Mouse (Mus musculus): ENCODE measurements around the gene Arhgef25. TPM values are rescaled to one million over a fixed set of nuclear protein-coding genes. Genes with fewer than 3 reads are reported as not detected.

Arhgef25 gene
- total RNA-seq, 2 experiments from 2014 or later, result 65.2 to 69.1 TPM

DNA sequence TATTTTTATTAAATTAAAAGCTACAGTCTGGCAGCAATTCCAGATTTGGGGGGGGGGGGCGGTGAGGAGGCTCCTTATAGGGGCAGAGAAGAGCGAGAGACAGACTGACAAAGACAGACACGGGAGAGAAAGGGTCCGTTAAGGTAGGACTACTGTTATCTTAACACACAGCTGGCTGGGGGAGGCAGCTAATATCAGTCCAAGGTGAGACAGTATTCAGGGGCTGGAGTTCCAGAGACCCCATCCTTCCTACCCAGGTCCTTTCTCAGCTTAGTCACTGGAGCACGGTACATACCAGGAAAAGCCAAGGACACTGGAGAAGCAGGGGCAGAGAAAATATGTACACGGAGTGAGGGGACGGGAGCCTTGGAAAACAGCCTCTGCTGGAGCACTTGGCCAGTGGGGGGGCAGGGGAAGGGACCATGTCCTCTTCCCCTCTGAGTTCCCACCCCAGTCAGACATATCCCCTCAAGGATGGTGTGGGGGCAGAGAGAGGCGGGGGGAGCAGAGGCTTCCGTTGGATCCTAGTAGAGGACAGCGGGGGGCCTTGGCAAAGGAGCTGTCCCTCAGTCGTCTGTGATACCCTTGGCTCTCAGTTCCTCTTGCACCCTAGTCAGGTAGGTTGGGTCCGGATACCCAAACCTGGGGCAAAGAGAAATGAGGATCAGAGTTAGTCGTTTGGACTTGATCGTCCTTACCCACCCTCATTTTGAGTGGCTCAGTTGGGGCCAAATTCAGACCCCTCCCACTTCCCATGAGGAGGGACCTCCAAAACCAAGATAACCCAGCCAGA is 711 bp upstream of the Arhgef25 start:
- no peak for DNase-seq (ENCODE audit: extremely low spot score in 1 of 2, low spot score in 2 of 2)
- intact Hi-C loops (cut with DNase I), result no loop called here

DNA sequence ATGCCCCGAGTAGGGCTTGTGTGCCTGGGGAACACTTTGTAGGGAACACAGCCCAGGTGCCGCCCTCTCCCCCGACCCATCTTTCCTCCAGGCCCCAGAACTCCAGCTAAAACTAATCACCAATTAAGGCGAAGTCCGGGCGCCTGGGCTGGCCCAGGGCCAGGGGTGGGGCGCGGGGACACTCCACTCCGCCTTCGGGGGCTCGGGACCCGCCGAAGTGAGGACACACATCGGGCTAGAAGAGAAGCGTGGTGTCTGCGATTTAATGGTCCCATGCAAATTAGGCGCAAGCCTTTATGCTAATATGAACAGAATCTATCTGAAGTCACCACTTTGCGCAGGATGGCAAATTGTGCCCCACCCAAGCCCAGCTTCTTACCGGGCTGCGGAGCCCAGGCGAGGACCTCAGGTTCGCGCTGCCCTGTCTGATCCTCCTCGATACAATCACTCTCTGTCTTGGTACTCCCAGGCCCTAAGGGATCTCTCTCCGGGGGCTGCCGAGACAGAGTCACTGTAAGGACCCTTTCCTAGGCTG is 700 bp downstream of the Arhgef25 start:
- intact Hi-C loops (cut with DNase I), result no loop called here
- DNase-seq (ENCODE audit: extremely low spot score in 1 of 2, low spot score in 2 of 2), result peak in 1 of 2 experiments; percentile 62

DNA sequence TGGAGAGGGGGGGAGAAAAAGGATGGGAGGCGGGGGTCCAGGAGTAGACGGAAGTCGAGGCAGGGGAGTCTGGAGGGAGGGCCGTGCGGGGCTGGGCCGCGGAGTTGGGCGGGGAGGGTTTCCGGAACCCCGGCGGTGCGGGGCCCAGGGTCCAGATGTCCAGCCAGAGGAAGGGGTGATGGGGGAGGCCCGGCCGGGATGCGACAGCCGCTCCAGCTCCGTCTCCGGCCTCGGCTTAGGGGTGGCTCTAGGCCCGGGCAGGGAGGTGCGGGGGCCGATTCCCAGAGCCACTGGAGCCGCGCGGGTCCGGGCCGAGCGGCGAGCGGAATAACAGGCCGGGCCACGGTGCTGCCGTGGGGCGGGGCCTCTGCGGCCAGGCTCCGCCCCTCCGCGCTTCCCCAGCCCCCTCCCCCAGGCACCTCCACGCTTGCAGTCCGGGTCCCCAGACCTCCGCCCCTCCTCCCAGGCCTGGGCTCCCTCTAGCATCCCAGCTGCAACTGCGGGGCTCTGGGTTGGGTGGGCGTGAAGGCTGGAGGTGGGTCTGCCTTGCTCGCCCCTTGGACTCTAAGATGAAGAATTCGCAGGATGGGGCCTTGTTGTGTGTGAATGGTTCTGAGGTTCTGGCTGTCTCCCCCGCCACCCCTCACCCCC is 1.3 kb downstream of the Arhgef25 start:
- DNase-seq (ENCODE audit: extremely low spot score in 1 of 2, low spot score in 2 of 2), result peak; percentile 34 to 80
- intact Hi-C loops (cut with DNase I), result no loop called here

DNA sequence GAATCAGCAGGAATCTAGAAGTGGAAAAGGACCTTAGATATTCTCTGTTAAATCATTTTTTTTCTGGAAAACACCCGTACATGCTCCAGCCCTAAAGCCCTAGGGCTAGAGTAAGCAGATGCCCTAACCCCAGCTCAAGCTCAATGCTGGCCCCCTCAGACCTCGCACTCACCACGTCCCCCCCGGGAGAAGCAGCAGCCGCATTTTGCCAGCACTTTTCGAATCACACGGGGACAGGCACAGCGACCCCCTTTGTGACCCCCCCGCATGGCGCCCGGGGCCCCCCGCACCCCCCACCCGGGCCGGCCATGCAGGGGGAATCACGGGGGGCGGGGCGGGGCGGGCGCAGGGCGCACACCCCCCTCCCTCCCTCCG is 1.8 kb downstream of the Arhgef25 start:
- intact Hi-C loops (cut with DNase I), result no loop called here
- DNase-seq (ENCODE audit: extremely low spot score in 1 of 2, low spot score in 2 of 2), result no peak

DNA sequence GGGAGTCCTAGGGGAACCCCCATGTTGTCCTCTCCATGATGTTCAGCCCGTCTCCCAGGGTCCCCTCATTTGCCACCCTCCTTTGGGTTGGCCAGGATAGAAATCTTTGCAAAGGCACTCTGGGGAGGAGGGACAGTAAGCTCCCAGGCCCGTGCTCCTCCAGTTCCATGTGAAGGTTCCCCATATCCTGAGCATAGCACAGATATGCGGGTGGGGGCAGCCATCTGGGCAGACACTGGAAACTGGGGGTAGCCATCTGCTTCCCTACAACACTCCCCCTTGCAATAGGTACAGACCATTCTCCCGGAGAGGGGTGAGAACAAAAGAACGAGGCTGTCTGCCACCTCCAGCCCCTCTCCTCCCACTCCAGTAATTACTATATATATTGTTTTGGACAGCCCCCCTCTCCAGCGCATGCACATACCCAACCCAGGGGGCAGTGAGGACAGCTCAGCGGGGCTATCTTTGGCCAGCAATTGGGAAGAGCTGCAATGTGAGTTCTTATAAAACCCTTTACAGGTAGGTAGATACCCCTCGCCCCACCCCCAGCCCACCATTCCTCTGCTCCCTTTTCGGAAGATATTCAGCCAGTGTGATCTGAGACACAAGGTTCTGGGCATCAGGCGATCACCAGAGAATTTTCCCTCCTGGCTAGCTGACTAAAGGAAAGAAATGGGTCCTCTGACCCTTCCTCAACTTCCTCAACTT is 2.4 kb downstream of the Arhgef25 start:
- peak; percentile 52 to 55 for DNase-seq (ENCODE audit: extremely low spot score in 1 of 2, low spot score in 2 of 2)
- intact Hi-C loops (cut with DNase I), result no loop called here

DNA sequence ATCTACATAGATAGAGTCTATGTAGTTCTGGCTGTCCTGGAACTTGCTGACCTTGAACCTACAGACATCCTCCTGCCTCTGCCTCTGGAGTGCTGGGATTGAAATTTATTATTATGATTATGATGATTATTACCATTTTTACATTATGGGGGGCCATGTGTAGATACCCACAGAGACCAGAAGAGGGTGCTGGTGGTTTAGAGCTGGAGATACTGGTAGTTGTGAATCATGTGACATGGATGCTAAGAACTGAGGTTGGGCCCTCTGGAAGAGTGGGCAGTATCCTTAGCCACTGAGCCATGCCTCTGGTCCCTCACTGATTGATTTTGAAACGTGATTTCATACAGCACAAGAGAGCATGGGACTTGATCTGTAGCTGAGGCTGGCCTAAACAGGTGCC is 3.4 kb downstream of the Arhgef25 start:
- no peak for DNase-seq (ENCODE audit: extremely low spot score in 1 of 2, low spot score in 2 of 2)
- intact Hi-C loops (cut with DNase I), result no loop called here

DNA sequence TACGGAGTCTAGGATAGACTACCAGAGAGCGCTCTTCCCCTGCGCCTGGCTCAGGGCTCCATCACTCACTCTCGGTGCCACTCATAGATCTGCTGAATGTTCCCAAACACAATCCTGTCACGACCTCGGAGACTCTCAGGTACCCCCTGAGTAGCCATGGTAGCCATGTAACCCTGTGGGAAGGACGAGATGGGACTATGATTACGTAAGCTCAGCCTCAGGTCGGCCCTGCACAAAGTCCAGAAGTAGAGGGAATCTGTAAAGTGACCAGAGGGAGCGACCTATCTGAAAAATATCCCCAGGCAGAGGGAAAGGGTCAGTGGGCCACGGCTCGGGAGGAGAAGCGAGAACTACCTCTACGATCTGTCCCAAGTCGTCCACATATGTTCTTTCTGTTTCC is 4.4 kb downstream of the Arhgef25 start:
- intact Hi-C loops (cut with DNase I), result no loop called here
- DNase-seq (ENCODE audit: extremely low spot score in 1 of 2, low spot score in 2 of 2), result peak in 1 of 2 experiments; percentile 15

DNA sequence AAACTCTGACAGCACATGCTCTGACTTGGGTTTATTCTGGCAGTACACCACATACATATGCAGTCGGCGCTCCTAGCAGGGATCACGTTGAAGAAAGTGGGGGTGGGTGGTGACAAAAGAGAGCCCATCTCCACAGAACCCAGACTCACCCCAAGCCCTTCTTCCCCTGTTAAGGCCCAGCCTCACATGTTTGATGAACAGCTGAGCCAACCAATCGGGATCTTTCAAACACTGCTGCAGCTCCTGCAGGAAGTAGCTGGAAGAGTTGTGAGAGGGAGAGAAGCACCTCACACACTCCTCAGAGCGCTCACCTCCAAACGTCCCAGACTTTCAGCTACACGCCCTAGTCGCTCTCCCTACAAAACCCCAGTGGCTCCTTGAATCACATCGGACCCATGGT is 4.8 kb downstream of the Arhgef25 start:
- peak in 1 of 2 experiments; percentile 53 for DNase-seq (ENCODE audit: extremely low spot score in 1 of 2, low spot score in 2 of 2)
- intact Hi-C loops (cut with DNase I), result no loop called here

DNA sequence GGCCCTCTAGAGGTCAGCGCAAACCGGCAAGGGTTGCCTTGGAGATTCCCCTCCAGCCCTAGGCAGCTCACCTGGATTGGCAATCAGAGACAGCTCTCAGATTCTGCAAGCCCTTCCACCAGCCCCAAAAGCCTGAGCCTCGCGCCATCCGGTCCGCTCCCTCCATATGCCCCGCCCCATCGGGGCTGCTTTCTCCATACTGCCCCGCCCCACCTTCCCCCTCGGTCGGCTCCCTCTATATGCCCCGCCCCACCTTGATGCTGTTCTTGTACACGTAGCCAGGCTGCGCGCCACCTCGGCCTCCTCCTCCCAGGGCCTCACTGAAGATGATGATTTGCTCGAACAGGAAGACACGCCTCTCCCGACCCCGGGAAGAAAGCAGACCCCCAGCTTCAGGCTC is 6.1 kb downstream of the Arhgef25 start:
- no peak for DNase-seq (ENCODE audit: extremely low spot score in 1 of 2, low spot score in 2 of 2)
- intact Hi-C loops (cut with DNase I), result no loop called here

DNA sequence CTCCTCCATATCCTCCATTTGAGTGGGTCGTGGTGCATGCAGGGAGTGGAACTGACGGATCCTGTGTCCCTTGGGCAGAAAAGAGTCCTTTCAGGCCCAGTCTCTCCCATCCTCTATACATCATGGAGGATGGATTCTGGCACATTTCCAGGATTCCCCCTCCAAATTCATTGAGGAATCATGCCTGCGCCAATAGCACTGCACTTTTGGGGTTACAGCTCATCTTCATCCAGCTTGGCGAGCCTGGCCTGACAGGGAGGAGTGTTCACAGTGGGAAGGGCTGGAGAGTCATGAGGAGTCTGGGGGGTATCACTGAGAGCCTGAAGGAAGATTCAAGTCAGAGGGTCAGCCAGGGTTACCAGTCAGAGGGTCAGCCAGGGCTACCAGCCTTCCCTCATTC is 7.3 kb downstream of the Arhgef25 start:
- intact Hi-C loops (cut with DNase I), result no loop called here
- no peak for DNase-seq (ENCODE audit: extremely low spot score in 1 of 2, low spot score in 2 of 2)

DNA sequence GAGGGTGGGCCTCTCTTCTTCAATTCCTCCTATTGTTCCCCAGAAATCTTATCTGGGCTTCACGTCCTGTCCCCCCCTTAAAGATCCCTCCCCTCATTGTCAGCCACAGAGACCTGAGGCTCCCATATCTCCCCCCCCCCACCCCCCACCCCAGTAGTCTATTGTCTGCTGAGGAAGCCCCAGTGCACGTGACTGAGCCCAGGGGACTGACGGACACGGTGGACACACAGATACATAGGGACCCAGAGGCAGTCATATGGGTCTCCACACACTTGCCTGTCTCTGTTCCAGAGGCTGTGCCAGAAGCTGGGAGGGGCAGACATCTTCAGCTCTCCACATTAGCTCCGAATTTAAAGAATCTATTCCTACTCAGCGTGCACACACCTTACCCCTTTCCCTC is 8.3 kb downstream of the Arhgef25 start:
- DNase-seq (ENCODE audit: extremely low spot score in 1 of 2, low spot score in 2 of 2), result no peak
- intact Hi-C loops (cut with DNase I), result no loop called here

DNA sequence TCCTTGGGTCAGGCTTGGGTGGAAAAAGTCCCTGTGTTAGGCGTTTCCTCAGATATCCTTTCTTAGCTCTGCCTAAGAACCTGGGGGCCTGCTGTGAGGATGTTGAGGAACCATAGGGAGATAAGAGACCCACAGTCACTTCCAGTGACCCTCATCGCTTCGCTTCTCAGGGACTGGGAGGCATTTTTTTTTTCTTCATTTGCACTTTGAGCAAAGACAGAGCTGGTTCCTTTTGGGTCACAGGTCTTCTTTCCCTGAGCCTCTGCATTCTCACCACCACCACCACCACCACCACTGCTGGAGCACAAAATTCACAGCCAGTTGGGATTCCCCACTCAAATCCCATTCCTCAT is 9.2 kb downstream of the Arhgef25 start:
- intact Hi-C loops (cut with DNase I), result no loop called here

DNA sequence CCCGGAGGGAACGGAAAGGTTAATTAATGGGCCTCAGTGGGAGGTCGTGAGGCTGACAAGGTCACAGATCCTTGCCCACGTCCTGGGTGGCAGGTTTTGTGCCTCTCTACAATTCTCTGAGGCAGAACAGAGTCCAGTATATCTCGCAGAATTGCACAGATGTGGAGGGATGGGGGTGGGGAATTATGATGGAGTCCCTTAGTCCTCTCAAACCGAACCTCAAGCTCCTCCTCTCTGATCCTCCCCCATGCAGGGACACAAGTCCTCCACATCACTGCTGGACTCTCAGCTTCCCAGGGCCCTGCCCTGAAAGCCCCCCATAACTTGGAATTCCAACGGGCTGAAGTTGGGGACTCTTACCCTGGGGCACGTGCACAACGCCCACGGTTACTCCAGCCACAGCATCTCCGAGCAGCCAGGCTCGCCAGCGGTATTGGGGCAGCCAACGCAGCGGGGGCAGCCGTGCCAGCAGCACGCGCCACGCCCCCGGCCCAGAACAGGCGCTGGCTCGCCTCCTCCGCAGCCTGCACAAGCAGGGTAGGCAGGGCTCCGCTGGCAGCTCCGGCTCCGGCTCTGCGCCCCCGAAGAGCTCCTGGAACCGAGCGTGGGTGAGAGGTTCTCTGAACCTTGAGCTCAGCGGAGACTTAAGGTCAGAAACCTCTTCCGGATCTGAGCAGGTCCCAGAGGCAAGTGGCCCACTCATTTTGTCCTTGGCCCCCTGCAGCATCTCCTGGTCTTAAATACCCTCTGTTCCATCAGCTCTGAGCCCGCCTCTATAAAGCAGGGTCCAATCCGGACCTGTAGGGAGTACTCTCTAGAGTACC is 9.8 kb downstream of the Arhgef25 start, which contains the start of gene Slc26a10:
Gene Slc26a10 (minus strand): TSS at position 775 of the 824 bp plus-strand sequence.
- intact Hi-C loops (cut with DNase I), result loop anchor here (2.0 kb wide), 1 partner anchor 49 kb away; no protein-coding TSS in a partner anchor
- peak; percentile 9 to 68 for DNase-seq (ENCODE audit: extremely low spot score in 1 of 2, low spot score in 2 of 2)

More for the DNA sequence above, 9.2 kb downstream of the Arhgef25 start:
- DNase-seq (ENCODE audit: extremely low spot score in 1 of 2, low spot score in 2 of 2), result no peak

DNA sequence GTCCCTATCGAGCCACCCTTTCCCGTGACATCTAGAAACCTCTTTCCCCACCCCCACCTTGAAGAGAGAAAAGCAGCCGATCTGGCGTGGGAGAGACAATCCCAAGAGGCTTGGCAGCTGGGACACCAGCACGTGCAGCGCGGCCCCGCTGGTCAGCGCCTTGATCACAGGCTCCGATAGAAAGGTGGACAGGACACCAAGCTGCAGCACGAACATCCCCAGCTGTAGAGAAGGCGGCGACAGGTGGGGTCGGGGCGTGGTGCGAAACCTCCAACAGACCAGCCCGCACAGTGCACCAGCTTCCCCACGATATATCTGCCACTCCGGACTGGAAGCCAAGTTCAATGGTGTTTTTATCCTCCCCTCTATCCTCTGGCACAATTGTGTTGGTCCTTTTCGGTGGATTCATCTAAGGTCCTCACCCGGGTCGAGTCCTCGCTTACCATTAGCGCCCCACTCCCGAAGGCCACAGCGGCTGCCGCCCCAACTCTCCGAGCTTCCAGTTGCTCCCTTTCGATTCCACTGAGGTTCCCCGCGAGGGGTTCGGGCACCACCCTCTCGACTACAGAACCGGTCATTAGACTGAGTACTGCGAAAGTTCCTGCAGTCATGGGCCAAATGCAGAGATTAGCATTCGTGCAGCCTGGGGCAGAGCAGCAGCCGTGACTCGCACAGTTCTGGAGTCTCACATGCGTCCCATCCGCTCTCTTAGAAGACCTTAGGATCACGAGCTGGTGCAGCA is 11.4 kb downstream of the Arhgef25 start:
- DNase-seq (ENCODE audit: extremely low spot score in 1 of 2, low spot score in 2 of 2), result peak in 1 of 2 experiments; percentile 2
- intact Hi-C loops (cut with DNase I), result loop anchor here (2.0 kb wide), 1 partner anchor 50 kb away; no protein-coding TSS in a partner anchor

DNA sequence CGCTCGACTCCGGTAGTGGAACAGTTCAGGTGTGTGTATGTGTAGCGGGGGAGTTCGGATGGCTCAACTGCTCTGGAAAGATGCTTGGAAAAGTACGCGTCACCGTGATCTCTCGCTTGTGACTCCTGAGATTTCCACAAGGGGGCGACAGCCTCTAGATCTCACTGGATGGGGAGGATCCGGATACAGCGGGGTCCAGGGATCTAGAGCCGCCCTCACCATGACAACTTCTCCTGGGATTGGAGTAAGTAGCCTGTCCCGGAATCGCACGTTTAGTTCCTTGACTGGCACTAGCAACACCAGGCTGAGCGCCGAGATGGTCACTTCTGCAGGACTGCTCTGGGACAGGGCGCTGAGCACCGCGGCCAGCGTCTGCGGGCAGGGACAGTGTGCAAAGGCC is 12.2 kb downstream of the Arhgef25 start:
- peak; percentile 59 to 83 for DNase-seq (ENCODE audit: extremely low spot score in 1 of 2, low spot score in 2 of 2)
- intact Hi-C loops (cut with DNase I), result loop anchor here (2.0 kb wide), 1 partner anchor 51 kb away; no protein-coding TSS in a partner anchor

DNA sequence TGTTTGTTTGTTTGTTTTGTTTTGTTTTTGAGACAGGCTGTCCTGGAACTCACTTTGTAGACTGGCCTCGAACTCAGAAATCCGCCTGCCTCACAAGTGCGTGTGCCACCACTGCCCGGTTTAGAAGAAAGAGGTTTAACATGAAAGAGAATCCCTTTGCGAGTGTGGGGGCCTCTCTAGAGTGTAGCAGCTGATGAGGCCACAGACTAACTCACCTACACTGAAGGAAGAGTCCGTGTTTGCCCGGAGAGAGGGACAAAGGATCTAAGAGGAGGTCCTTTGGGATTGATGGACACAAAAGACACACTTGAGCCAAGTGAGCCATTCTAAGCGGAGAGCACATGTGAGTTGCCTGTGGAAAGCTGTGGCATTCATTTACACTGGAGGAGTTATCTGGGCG is 12.6 kb downstream of the Arhgef25 start:
- intact Hi-C loops (cut with DNase I), result no loop called here
- DNase-seq (ENCODE audit: extremely low spot score in 1 of 2, low spot score in 2 of 2), result no peak

DNA sequence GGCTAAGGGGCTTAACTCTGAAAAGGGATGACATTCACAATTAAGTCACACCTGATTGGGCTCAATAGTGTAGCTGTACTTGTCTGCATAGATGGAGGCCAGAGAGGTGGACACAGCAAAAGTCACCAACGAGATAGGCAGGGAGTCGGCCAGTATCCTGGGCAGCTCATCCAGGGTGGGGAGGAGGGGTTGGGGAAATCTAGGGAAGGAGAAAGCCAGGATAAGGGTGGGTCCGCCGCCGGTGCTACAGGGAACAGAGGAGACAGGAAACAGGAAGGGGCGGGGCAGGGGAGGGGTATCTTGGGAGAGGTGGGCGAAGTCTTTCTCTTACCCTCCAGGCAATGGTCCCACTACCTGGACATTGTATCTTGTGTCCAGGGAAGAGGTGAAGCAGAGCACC is 13.1 kb downstream of the Arhgef25 start:
- intact Hi-C loops (cut with DNase I), result no loop called here
- DNase-seq (ENCODE audit: extremely low spot score in 1 of 2, low spot score in 2 of 2), result no peak

DNA sequence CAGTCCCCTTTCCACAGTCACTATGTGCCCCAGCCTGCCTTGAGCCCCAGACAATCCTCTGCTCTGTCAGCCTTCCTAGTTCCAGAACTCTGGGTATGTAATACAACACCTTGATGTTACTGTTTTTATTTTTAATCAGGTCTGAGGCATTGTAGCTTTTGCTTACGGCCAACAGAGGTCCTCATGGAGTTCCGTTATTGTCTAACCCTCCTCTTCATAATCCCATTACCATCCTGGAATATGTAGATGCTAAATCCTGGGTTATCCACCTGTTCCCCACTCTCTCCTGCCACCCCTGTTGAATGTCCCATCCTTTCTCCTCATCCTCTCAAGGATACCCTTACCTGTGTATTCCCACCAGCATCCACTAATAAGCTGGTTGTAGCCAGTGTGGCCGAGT is 13.7 kb downstream of the Arhgef25 start:
- intact Hi-C loops (cut with DNase I), result no loop called here
- no peak for DNase-seq (ENCODE audit: extremely low spot score in 1 of 2, low spot score in 2 of 2)
